Mouse (Mus musculus): ENCODE measurements around the gene Rps18.
A peak's percentile ranks its signal among the peaks of the same experiment; 100 is the strongest.
"Not testable (repeated sequence)": the region's sequence is repeated elsewhere in the genome, so short reads cannot be mapped to it uniquely, and the experiment has no call there.

Rps18 gene

GRCm38 (mm10) chr17:33908331-33909076 lies 47.3 kb downstream of the Rps18 start:
- ATAC-seq (ENCODE audit: low TSS enrichment), result peak; percentile 52

- ATAC-seq (ENCODE audit: low TSS enrichment), result not testable (repeated sequence)
Observed at GRCm38 (mm10) chr17:33904835-33905234, 51.0 kb downstream of the Rps18 start, which contains the start of gene Platr17. TSS of gene Platr17 (plus strand) at chr17:33905135.

- not testable (repeated sequence) for ATAC-seq (ENCODE audit: low TSS enrichment)
Observed at GRCm38 (mm10) chr17:33903911-33904651, 51.7 kb downstream of the Rps18 start.

GRCm38 (mm10) chr17:33902491-33902890 lies 53.3 kb downstream of the Rps18 start:
- no peak for ATAC-seq (ENCODE audit: low TSS enrichment)

GRCm38 (mm10) chr17:33902079-33902478 lies 53.7 kb downstream of the Rps18 start:
- no peak for ATAC-seq (ENCODE audit: low TSS enrichment)
